Mouse (Mus musculus) heart, adult 8-10 months (tissue): ENCODE results near the gene Zbed4. TPM values are rescaled to one million over a fixed set of nuclear protein-coding genes. Genes with fewer than 3 reads are reported as not detected.
"Not testable (repeated sequence)": the region's sequence is repeated elsewhere in the genome, so short reads cannot be mapped to it uniquely, and the experiment has no call there.

Experiments
- DNase-seq: peaks from one replicate; pipeline ENCODE4 v3.0.0; 2022; ENCODE audit warnings: low spot score
- total RNA-seq, 4 experiments: library from RNA; stranded (reverse); gene quantifications; 2 replicates each; pipeline ENCODE4 v1.2.4; 2022

The Zbed4 gene
- total RNA-seq, 4 experiments from 2014 or later, result 6.6 to 11.4 (median 8.3) TPM

DNA sequence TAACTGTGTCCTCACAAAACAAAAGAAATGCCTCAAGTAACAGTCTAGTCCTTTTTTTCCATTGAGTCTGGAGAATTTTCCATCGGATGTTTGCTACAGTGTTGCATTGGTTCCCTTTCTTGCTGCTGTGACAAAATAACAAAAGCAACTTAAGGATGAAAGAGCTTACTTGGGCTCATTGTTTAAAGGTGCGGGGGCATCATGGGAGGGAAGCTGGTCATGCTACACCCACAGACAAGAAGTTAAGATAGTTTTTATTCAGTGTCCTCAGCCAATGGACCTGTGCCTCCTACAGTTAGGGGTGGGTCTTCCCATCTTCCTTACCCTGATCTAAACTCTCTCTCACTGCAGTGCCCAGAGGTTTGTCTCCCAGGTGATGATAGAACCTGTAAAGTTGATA lies 13.0 kb upstream of the Zbed4 start:
- no peak for DNase-seq

DNA sequence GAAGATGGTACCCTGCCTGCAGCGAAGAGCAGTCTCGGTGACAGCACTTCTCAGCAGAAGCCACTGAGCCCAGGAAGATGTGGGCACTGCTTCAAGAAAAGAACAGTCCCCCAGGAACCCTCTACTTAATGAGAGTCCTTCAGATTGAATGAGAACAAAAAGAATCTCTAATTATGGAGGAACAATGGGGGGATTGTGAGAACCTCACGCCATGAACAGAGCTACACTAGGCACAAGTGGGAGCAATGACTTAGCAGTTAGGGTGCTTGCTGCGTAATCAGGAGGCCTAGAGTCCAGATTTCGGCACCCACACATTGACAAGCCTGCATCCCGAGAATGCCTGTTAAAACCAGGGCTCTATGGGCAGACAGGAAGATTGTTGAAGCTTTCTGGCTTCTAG lies 10.1 kb upstream of the Zbed4 start:
- DNase-seq, result no peak

GRCm38 (mm10) chr15:88743371-88743770 lies 8.1 kb upstream of the Zbed4 start:
- DNase-seq, result not testable (repeated sequence)

DNA sequence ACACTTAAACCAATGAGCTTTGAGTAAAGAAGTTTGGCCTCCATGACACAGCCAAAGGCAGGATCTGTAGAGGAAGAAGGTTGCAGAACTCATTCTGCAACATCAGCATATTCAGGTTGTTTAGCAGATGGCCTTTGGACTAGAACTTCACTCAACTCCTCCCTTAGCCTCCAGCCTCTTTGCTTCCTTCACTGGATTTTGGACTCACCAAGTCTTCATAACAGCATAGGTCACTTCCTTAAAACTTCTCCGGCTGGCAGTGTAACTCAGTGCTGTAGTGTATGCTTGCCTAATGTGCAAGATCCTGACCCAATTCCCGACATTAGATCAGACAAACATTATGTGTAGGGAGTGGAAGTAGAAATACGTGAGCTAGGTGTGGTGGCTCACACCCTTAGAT lies 6.1 kb upstream of the Zbed4 start:
- DNase-seq, result no peak

GRCm38 (mm10) chr15:88745926-88746325 lies 5.5 kb upstream of the Zbed4 start:
- no peak for DNase-seq

DNA sequence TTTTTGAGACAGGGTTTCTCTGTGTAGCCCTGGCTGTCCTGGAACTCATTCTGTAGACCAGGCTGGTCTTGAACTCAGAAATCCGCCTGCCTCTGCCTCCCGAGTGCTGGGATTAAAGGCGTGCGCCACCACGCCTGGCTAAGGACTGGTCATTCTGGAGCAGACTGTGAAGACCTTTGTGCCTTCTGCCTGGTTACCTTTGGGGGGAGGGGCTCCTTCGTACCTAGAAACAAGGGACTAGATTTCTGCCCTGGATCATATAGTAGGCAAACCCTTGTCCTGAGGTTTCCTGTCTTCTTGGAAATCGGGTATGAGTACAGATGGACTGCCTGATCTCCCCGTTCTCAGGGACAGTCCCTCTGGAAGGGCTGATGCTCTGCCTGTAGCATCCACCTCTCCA lies 1.8 kb upstream of the Zbed4 start:
- DNase-seq, result not testable (repeated sequence)

GRCm38 (mm10) chr15:88750032-88750431 lies 1.4 kb upstream of the Zbed4 start:
- no peak for DNase-seq

DNA sequence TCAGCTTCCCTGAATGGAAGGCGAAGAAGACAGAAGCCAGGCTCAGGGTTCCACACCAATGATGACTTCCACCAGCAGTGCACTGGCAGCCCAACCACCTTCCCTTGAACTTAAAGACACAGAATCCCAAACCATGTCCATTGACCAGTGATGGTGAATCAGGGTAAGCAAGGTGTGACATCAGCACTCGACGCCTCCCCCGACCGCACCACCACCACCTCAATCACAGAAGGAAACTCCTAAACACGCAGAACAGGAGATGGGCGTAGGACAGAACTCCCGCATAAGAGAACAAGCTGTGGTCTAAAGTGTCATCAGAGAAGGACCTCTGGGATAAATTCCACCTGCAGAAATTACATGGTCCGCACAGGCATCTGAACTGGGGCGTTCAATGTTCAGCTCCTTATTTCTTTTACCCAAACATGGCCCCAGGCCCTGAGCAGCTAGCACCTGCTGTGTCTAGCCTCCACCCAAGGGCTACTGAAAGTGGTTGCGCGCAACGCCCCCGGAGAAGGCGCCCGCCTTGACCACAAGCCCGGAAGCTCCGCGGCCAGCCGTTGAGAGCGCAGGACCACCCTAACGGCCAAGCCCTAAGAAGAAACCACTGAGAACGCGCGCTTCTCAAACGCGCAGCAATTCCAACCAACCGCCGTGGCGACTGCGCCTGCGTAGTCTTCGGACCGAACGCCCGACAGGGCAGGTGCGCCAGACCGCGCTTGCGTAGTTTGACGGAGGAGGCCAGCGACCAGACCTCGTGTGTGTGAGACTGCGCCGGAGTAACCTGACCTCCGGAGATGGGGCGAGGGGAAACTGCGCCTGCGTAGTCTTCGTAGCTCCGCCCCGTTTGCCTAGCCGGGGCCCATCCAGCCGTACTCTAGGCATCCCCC lies 540 bp upstream of the Zbed4 start:
- DNase-seq, result peak; percentile 99

GRCm38 (mm10) chr15:88752403-88752733 lies 908 bp downstream of the Zbed4 start:
- DNase-seq, result no peak

GRCm38 (mm10) chr15:88754896-88755295 lies 3.4 kb downstream of the Zbed4 start:
- DNase-seq, result no peak

- no peak for DNase-seq
Measured at GRCm38 (mm10) chr15:88755761-88756160, 4.3 kb downstream of the Zbed4 start.

DNA sequence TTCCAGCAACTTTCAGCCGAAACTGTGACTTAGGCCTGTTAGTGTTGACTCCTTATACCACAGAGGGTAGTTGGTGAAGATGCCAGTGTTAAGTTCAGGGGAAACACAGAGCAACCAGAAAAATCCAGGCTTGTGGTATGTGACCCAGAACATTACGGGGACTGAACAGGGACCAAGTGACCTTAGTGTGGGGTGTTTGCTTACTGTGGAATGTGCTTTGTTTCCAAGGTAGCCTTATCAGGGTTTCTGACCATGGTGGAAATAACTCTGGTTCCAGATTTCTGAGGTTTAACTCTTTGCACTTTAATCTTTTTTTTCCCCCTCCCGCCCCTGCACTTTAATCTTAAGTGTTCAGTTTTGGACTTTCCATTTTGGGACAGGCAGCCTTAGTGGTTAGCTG lies 6.6 kb downstream of the Zbed4 start:
- no peak for DNase-seq

- no peak for DNase-seq
Measured at GRCm38 (mm10) chr15:88761551-88761950, 10.1 kb downstream of the Zbed4 start.

DNA sequence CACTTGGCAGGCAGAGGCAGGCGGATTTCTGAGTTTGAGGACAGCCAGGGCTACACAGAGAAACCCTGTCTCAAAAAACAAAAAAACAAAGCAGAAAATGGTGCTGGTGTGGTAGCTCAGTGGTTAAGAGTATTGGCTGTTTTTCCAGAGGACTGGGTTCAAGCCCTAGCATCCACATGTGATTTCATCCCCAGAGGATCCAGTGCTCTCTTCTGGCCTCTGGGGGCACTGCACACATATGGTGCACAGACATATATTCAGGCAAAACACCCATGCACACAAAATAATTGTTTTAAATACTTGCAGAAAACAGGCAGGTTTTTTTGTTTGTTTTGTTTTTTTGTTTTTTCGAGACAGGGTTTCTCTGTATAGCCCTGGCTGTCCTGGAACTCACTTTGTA lies 14.7 kb downstream of the Zbed4 start:
- not testable (repeated sequence) for DNase-seq

DNA sequence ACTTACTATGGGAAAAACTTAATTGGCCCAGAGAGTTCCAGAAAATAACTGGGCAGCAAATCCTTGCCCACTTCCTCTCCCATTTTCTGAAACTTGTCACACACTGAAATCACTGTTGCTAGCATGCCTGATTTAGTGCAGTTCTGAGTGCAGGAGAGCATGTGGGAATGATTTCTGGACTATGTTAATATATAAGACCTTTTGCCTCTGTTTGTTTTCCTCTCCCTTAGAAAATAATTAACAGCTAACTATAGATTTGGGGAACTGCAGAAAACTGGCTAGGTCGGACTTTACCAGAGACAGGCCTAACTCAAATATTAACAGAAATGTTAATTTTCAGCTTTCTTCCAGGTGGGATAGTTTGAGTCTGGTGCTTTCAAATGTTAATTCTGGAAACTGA lies 17.1 kb downstream of the Zbed4 start:
- no peak for DNase-seq

GRCm38 (mm10) chr15:88774630-88775029 lies 23.2 kb downstream of the Zbed4 start:
- DNase-seq, result not testable (repeated sequence)

GRCm38 (mm10) chr15:88792140-88792850 lies 40.8 kb downstream of the Zbed4 start:
- no peak for DNase-seq

- DNase-seq, result not testable (repeated sequence)
Measured at GRCm38 (mm10) chr15:88794729-88795128, 43.3 kb downstream of the Zbed4 start.

GRCm38 (mm10) chr15:88799950-88800371 lies 48.5 kb downstream of the Zbed4 start:
- DNase-seq, result no peak

GRCm38 (mm10) chr15:88800921-88801354 lies 49.5 kb downstream of the Zbed4 start:
- no peak for DNase-seq

- DNase-seq, result no peak
Measured at GRCm38 (mm10) chr15:88801903-88802302, 50.4 kb downstream of the Zbed4 start.

GRCm38 (mm10) chr15:88802348-88802747 lies 50.9 kb downstream of the Zbed4 start:
- no peak for DNase-seq

DNA sequence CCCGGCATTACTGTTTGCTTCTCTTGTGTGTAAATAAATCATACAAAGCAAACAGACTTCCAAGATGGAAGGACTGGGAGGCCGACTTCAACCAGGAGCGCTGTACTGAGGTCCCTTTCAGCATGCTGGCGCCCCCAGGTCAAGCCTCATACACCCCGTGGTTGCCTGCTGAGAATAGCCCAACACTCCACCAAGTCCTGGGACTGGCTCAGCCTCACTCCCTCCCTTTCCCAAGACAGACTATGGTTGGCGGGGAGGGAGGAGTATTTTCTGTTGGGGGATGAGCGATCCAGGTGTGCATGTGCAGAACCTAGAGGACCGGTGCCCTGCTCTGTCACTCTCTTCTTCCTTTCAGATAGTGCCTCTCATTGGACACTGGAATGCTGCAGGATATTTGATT lies 56.7 kb downstream of the Zbed4 start:
- DNase-seq, result no peak
